Mouse (Mus musculus) liver, embryonic 15.5 days (tissue): ENCODE data around the gene Cyp2f2. TPM values are rescaled to one million over a fixed set of nuclear protein-coding genes. Genes with fewer than 3 reads are reported as not detected.

Experiments used
- ATAC-seq: fragments of 200-750 bp; cut with Nextera tagmentation; 2 replicates; pipeline ENCODE4 v1.8.0; 2017; ENCODE audit warnings: moderate number of reproducible peaks, mild to moderate bottlenecking, moderate library complexity; ENCODE audit not compliant: insufficient read depth
- H3K27ac ChIP-seq: fragments of 300-500 bp; sonication (generic); replicated peaks from 2 replicates; pipeline ENCODE4 v1.5.1; 2015; ENCODE audit warnings: mild to moderate bottlenecking, inconsistent platforms
- H3K27me3 ChIP-seq: fragments of 300-500 bp; sonication (generic); 2 replicates; pipeline ENCODE4 v1.6.1; 2015; ENCODE audit warnings: mild to moderate bottlenecking, inconsistent platforms
- H3K36me3 ChIP-seq: fragments of 300-500 bp; sonication (generic); replicated peaks from 2 replicates; pipeline ENCODE4 v1.6.1; 2015; ENCODE audit warnings: moderate library complexity, mild to moderate bottlenecking, inconsistent platforms
- H3K4me1 ChIP-seq: fragments of 300-500 bp; sonication (generic); replicated peaks from 2 replicates; pipeline ENCODE4 v1.6.1; 2015; ENCODE audit warnings: inconsistent platforms
- H3K4me2 ChIP-seq: fragments of 300-500 bp; sonication (generic); 2 replicates; pipeline ENCODE4 v1.6.1; 2015; ENCODE audit warnings: moderate library complexity, mild to moderate bottlenecking, inconsistent platforms
- H3K4me3 ChIP-seq: fragments of 300-500 bp; sonication (generic); replicated peaks from 2 replicates; pipeline ENCODE4 v1.5.1; 2015; ENCODE audit warnings: mild to moderate bottlenecking, inconsistent platforms
- H3K9ac ChIP-seq: fragments of 300-500 bp; sonication (generic); 2 replicates; pipeline ENCODE4 v1.6.1; 2015; ENCODE audit warnings: moderate library complexity, mild to moderate bottlenecking, inconsistent platforms
- H3K9me3 ChIP-seq: fragments of 300-500 bp; sonication (generic); replicated peaks from 2 replicates; pipeline ENCODE4 v1.6.1; 2016; ENCODE audit warnings: inconsistent platforms
- WGBS: fragments of 180-500 bp; shearing (Covaris S2); methylation state at CpG from one replicate; pipeline ENCODE4 v1.1.7; 2015; ENCODE audit warnings: mixed read lengths; ENCODE audit not compliant: insufficient replicate concordance; 5-methylcytosine and 5-hydroxymethylcytosine counted together
- polyA plus RNA-seq: library from polyadenylated mRNA; unstranded; fragments of >200 nt; fragmentation: Nextera tagmentation; extraction: Ambion mirVana; gene quantifications from 2 replicates; pipeline ENCODE4 v1.2.1, GENCODE M21; 2015

Gene Cyp2f2
- polyA plus RNA-seq, result 1.3 and 1.9 TPM in 2 replicates

DNA sequence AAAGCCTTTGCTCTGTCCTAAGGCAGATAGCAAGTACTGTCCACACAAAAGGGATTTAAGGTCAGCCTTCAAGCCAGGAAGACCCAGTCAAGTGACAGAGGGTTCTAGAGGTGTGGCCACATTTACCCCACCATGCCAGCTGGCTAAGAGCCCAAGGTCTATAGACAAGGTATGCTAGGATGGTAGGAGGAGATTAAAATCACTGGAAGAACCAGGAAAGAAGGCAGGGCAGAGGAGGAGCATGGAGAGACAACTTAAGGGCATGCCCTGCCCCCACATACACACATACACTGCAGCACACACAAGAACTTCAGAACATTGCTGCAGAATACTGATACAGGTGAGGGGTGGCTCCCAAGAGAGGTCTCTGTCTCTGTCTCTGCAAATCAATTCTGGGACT is at the start of gene Cyp2f2:
TSS of gene Cyp2f2 (plus strand) at position 234 of the 400 bp plus-strand sequence.
- Histone ChIP-seq H3K36me3 (no peaks in the 10 kb centered on the region), H3K4me2 (no peak within 1 kb of the TSS), H3K27ac (no peak within 1 kb of the TSS), H3K9ac (no peak within 1 kb of the TSS), H3K27me3 (no peaks in the 10 kb centered on the region), H3K9me3 (no peaks in the 10 kb centered on the region), H3K4me1 (no peaks in the 10 kb centered on the region), H3K4me3 (no peak within 1 kb of the TSS)
- no peak for ATAC-seq

- no peak for ATAC-seq
- no peak overlapping the region for H3K9ac ChIP-seq
- H3K4me1 ChIP-seq, result no peaks in the 10 kb centered on the region
- no peak overlapping the region for H3K4me3 ChIP-seq
- no peak overlapping the region for H3K27ac ChIP-seq
- H3K36me3 ChIP-seq, result no peaks in the 10 kb centered on the region
- H3K9me3 ChIP-seq, result no peaks in the 10 kb centered on the region
- no peak overlapping the region for H3K4me2 ChIP-seq
- no peaks in the 10 kb centered on the region for H3K27me3 ChIP-seq
- 32% methylated on average over 1 of the region's 1 CpGs for WGBS
Observed at GRCm38 (mm10) chr7:27078641-27079040, 41.1 kb upstream of the Cyp2f2 start.

- Histone ChIP-seq H3K4me3 (no peak overlapping the region), H3K9me3 (no peaks in the 10 kb centered on the region), H3K27me3 (no peaks in the 10 kb centered on the region), H3K36me3 (no peaks in the 10 kb centered on the region), H3K27ac (no peak overlapping the region), H3K9ac (no peak overlapping the region), H3K4me2 (no peak overlapping the region), H3K4me1 (no peaks in the 10 kb centered on the region)
- no peak for ATAC-seq
- 37% methylated on average over 2 of the region's 2 CpGs for WGBS
Observed at GRCm38 (mm10) chr7:27081625-27082024, 38.1 kb upstream of the Cyp2f2 start.

- WGBS, result 65% methylated on average over 4 of the region's 4 CpGs
- H3K9ac ChIP-seq, result no peak overlapping the region
- no peak for ATAC-seq
Observed at GRCm38 (mm10) chr7:27091039-27091438, 28.7 kb upstream of the Cyp2f2 start.

DNA sequence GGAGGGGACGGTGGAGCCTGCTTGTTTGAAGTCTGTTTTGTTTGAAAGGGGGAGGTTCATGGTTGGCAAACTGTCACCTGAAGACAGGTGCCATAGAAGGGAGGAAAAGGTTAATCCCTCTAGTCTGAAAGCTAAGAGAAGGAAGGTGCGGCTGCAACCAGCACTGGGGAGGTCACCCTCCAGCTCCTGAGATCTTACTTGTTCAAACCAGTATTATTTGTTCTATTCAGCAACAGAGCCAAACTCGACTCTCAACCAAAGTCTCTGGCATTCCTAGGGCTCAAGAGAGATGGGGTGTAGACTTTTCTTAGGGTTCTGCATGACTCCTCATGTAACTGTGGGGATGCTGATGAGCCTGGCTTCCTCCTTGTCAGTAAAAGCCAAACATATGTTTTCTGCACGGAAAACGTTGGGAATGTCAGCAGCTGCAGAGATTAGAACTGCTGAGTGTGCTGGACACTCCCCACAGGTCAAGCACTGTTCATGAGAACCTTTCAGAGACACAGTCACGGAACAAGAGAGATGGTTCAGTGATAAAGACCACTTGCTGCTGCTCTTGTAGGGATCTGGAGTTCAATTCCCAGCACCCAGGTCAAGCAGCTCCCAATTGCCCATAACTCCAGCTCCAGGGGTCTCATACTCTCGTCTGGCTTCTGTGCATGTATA is 27.5 kb upstream of the Cyp2f2 start:
- Histone ChIP-seq H3K4me3 (no peak overlapping the region), H3K9me3 (no peaks in the 10 kb centered on the region), H3K27me3 (no peaks in the 10 kb centered on the region), H3K27ac (no peak overlapping the region), H3K4me2 (no peak overlapping the region), H3K4me1 (no peaks in the 10 kb centered on the region), H3K9ac (no peak overlapping the region), H3K36me3 (no peaks in the 10 kb centered on the region)
- no peak for ATAC-seq
- WGBS, result 43% methylated on average over 7 of the region's 7 CpGs

More at GRCm38 (mm10) chr7:27091039-27091438, 28.7 kb upstream of the Cyp2f2 start:
- Histone ChIP-seq H3K9me3 (no peaks in the 10 kb centered on the region), H3K4me1 (no peaks in the 10 kb centered on the region), H3K27me3 (no peaks in the 10 kb centered on the region), H3K4me3 (no peak overlapping the region), H3K27ac (no peak overlapping the region), H3K4me2 (no peak overlapping the region), H3K36me3 (no peaks in the 10 kb centered on the region)

- no peak; the same call in 1 of the 2 replicates for ATAC-seq
- H3K9me3 ChIP-seq, result no peaks in the 10 kb centered on the region
- no peaks in the 10 kb centered on the region for H3K36me3 ChIP-seq
- no peak overlapping the region for H3K27ac ChIP-seq
- H3K9ac ChIP-seq, result no peak overlapping the region
- WGBS, result 24% methylated on average over 1 of the region's 1 CpGs
- H3K27me3 ChIP-seq, result no peaks in the 10 kb centered on the region
- no peak overlapping the region for H3K4me2 ChIP-seq
- no peak overlapping the region for H3K4me3 ChIP-seq
- H3K4me1 ChIP-seq, result no peaks in the 10 kb centered on the region
Observed at GRCm38 (mm10) chr7:27092882-27093281, 26.8 kb upstream of the Cyp2f2 start.

DNA sequence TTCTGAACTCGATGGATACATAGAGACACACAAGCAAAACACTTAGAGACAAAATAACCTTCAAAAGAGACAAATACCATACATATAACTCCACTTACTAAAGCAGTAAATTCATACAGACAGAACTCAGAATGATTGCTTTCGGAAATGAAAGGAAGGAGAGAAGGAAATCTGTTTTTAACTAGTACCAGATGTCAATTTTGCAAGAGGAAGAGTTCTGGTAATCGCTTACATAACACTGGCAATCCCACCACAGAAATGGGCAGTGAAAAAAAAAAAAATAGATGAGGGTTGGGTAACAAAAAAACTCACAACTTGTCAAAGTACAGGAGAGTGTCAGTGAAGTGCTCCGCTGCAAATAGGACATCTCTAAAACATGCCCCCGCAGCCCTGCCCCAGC is 14.8 kb upstream of the Cyp2f2 start:
- Histone ChIP-seq H3K27me3 (no peaks in the 10 kb centered on the region), H3K9me3 (no peaks in the 10 kb centered on the region), H3K4me2 (no peak overlapping the region), H3K4me1 (no peaks in the 10 kb centered on the region), H3K27ac (no peak overlapping the region), H3K4me3 (no peak overlapping the region), H3K9ac (no peak overlapping the region), H3K36me3 (no peaks in the 10 kb centered on the region)
- 49% methylated on average over 5 of the region's 5 CpGs for WGBS
- ATAC-seq, result no peak

DNA sequence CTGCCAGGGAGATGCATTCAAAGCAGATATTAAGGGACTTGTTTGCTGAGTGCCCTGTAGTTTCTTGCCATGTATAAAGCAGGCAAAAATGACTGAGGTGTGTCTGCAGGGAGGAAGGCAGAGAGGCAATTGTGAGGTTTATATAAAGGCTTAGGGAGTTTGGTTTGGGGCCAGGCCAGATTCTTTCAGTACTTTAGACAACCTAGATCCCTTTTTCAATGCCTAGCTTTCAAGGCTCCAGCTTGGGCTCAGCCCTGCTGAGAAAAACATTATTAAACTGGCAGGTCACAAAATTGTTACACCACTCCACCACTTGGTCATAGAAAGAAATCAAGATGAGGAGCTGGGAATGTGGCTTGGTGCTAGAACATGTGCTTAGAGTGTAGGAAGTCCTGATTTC is 9.4 kb upstream of the Cyp2f2 start:
- H3K4me2 ChIP-seq, result no peak overlapping the region
- H3K4me3 ChIP-seq, result no peak overlapping the region
- no peaks in the 10 kb centered on the region for H3K9me3 ChIP-seq
- no peak for ATAC-seq
- no peaks in the 10 kb centered on the region for H3K4me1 ChIP-seq
- H3K9ac ChIP-seq, result no peak overlapping the region
- no peaks in the 10 kb centered on the region for H3K27me3 ChIP-seq
- H3K27ac ChIP-seq, result no peak overlapping the region
- no peaks in the 10 kb centered on the region for H3K36me3 ChIP-seq

- Histone ChIP-seq H3K9ac (no peak overlapping the region), H3K4me1 (no peaks in the 10 kb centered on the region), H3K4me2 (no peak overlapping the region), H3K9me3 (no peaks in the 10 kb centered on the region), H3K36me3 (no peaks in the 10 kb centered on the region), H3K27ac (no peak overlapping the region), H3K4me3 (no peak overlapping the region), H3K27me3 (no peaks in the 10 kb centered on the region)
- no peak for ATAC-seq
- 55% methylated on average over 1 of the region's 1 CpGs for WGBS
Observed at GRCm38 (mm10) chr7:27111038-27111437, 8.7 kb upstream of the Cyp2f2 start.

DNA sequence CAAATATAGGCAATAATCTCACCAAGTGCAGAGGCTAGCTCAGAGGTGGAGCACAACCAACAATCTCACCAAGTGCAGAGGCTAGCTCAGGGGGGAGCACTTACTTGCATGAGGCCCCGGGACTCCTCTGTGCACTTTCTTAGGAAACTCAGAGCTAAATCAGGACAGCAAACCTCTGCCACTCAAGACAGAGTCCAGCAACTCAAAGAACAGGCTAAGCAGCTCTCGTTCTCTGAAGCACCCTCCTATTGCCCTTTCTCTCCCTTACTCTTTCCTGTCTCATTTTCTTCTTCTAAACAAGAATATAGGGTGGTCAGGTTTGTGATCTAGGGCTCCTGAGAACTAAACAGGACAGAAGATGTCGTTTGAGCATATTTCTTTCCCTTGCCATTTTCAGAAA is 7.7 kb upstream of the Cyp2f2 start:
- H3K27me3 ChIP-seq, result no peaks in the 10 kb centered on the region
- H3K4me3 ChIP-seq, result no peak overlapping the region
- no peak for ATAC-seq
- H3K4me2 ChIP-seq, result no peak overlapping the region
- no peaks in the 10 kb centered on the region for H3K4me1 ChIP-seq
- H3K9ac ChIP-seq, result no peak overlapping the region
- H3K9me3 ChIP-seq, result no peaks in the 10 kb centered on the region
- no peak overlapping the region for H3K27ac ChIP-seq
- 52% methylated on average over 3 of the region's 3 CpGs for WGBS
- no peaks in the 10 kb centered on the region for H3K36me3 ChIP-seq

DNA sequence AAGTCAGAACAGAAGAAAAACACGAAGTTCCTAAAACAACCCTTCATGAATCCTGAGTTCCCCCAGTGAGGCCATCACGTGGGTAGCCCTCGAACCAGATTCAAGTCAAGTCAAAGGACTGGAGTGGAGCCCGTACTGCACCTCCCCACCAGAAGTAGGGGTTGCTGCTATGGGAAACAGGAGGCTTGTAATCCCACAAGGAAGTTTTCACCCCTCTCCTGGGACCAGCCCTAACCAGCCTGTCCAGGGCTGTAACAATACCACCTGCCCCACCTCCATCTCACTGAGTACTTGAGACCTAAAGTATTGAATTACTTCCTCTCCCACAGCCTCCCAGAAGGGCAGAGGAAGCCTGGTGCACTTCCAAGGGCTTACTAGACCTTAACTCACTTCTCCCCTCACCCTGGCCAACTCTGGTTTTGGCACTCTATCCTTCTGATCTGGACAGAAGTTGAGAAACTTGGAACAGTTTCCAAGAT is 1.6 kb upstream of the Cyp2f2 start:
- no peaks in the 10 kb centered on the region for H3K9me3 ChIP-seq
- no peak overlapping the region for H3K4me3 ChIP-seq
- H3K4me2 ChIP-seq, result no peak overlapping the region
- H3K27me3 ChIP-seq, result no peaks in the 10 kb centered on the region
- no peak for ATAC-seq
- 29% methylated on average over 4 of the region's 4 CpGs for WGBS
- H3K4me1 ChIP-seq, result no peaks in the 10 kb centered on the region
- H3K36me3 ChIP-seq, result no peaks in the 10 kb centered on the region
- H3K27ac ChIP-seq, result no peak overlapping the region
- H3K9ac ChIP-seq, result no peak overlapping the region

- Histone ChIP-seq H3K36me3 (no peaks in the 10 kb centered on the region), H3K27me3 (no peaks in the 10 kb centered on the region), H3K9me3 (no peaks in the 10 kb centered on the region), H3K4me1 (no peaks in the 10 kb centered on the region), H3K4me3 (no peak overlapping the region), H3K4me2 (no peak overlapping the region), H3K9ac (no peak overlapping the region), H3K27ac (no peak overlapping the region)
- WGBS, result 48% methylated on average over 5 of the region's 5 CpGs
- ATAC-seq, result no peak
Observed at GRCm38 (mm10) chr7:27124305-27124832, 4.7 kb downstream of the Cyp2f2 start.
